Mouse (Mus musculus) lung, adult 18-20 months (tissue): ENCODE measurements at regions not wholly inside any gene's neighbourhood (a gene's known extent, or its start where the extent isn't known, plus 50 kb on each side); places are given as distances from the start of the nearest gene placed in this dataset.

Experiments used
- DNase-seq, 2 experiments: peaks; one replicate each; pipeline ENCODE4 v3.0.0; 2022; ENCODE audit warnings: mixed read lengths in 2 of 2

GRCm38 (mm10) chr3:150427965-150428364, 1009.7 kb upstream of the Adgrl4 start:
- DNase-seq: no peak

GRCm38 (mm10) chr3:150431291-150431690, 1006.4 kb upstream of the Adgrl4 start:
- no peak for DNase-seq

GRCm38 (mm10) chr3:150435199-150435598, 1002.5 kb upstream of the Adgrl4 start:
- no peak for DNase-seq

- no peak for DNase-seq
Observed at GRCm38 (mm10) chr3:150435818-150436607, 1001.7 kb upstream of the Adgrl4 start.
